Mouse (Mus musculus) common myeloid progenitor, adult 5-6 weeks (primary cell): ENCODE measurements around the gene Cox6b1. TPM values are rescaled to one million over a fixed set of nuclear protein-coding genes. Genes with fewer than 3 reads are reported as not detected.

ENCODE experiments used
- ATAC-seq: replicated peaks from 2 replicates; pipeline ENCODE4 v1.8.0; 2016; ENCODE audit warnings: low read depth, mild to moderate bottlenecking, moderate TSS enrichment, inconsistent platforms; ENCODE audit not compliant: poor library complexity, severe bottlenecking
- total RNA-seq: library from RNA; stranded (forward); fragments of 200-1000, 187-1606 nt; gene quantifications from 2 replicates; pipeline ENCODE4 v1.2.3, GENCODE M21; 2017

Cox6b1 gene
- total RNA-seq, 1 experiment from 2014 or later = 396 TPM

GRCm38 (mm10) chr7:30588676-30589434, 37.1 kb downstream of the Cox6b1 start, which contains the start of gene Kmt2b:
Kmt2b (minus strand) TSS chr7:30588726.
- peak; percentile 78 for ATAC-seq

DNA sequence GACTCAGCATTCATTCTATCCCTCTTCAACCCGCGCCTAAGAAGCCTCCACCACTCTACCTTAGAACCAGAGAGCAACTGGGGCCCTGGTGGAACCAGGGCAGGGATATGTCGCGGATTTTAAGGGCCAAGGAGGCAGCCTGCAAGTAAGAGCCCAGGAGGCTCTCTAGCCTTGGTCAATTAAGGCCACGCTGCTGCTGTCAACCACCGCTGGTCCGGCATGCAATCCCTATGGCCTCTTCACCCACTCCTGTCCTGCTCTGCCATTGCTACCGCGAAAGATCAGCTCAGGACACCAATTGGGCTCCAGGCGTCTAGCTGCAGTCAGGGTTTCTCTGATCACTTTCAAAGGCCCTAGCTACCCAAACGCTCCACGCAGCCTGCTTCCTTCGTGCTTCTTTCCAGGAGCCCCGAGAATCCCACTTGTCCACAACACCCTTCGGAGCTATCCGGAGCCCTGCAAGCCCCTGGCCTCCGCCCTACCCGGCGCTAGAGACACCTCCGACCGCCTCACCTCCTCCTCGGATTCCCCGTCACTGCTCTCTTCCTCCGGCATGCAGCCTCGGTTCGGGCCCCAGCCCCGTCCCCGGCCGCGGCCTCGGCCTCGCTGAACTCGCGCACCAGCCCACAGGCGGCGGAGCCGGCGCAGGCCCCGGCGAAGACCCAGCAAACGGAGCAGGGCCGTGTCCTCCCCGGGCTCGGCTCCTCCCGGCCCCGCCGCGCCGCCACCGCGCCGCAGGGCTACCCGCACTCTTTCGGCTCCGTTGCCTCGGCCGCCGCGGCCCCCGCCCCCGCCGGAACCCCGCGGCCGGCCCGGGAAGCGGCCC, 37.9 kb downstream of the Cox6b1 start:
- no peak for ATAC-seq

DNA sequence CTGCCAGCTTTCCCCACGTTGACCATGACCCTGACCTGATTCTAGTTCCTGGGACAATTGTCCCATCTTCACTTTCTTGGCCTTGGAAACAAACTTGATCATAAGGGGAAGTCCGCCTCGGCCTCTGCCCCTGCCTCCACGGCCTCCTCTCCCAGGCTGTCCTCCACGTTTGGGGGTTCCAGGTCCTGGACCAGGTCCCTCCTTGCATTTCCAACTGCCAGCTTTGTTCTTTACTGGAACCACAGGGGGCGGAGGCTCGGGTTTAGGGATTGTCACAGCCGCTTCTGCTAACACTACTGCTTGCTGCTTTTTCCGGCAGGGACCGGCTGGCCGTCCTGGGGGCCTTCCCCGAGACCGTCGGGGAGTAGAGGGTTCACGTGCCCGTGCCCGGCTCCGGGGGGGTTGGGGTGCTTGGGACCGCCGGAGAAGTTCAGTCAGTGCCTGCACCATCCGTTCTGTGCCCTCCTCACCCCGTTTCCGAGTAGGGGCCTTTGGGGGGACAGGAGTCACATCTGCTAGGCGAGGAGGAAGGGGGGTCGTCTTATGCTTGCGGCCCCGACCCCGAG, 39.4 kb downstream of the Cox6b1 start:
- no peak for ATAC-seq

DNA sequence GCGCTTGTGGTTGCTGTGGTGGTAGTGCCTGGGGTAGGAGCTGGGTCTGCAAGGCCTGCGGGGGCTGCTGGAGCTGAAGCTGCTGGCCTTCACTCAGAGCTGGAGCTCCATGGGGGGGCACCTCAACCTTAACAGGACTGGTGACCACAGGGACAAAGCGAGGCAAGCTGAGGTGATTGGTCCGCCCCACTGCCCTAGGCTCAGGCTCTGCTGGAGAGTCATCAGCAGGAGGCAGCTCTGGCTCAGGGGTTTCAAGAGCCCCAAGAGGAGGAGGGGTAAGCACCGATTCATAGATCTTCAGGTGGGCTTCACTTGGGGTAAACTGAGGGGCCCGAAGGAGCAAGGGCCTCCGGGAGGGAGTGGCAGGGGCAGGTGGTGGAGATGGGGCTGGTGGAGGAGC, 40.8 kb downstream of the Cox6b1 start:
- no peak for ATAC-seq

DNA sequence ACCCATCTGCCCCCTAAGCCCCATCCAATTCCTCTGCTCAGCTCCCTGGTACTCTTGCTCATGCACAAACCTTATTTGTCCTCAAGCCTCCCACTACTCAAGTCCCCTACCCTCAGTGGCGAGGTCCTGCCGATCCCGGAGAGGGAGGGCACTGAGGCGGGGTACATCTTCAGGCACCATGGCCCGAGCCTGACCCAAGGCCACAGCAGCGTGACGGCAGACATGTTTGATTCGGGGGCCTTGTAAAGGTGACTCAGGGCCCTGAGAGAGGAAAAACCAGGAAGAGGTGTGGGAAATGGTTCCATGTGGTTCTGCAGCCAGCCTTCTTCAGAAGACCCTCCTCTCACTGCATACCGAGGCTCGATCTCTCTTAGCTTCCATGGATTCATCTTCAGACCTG, 41.6 kb downstream of the Cox6b1 start:
- ATAC-seq = no peak

GRCm38 (mm10) chr7:30581547-30581946, 44.4 kb downstream of the Cox6b1 start:
- ATAC-seq = no peak

DNA sequence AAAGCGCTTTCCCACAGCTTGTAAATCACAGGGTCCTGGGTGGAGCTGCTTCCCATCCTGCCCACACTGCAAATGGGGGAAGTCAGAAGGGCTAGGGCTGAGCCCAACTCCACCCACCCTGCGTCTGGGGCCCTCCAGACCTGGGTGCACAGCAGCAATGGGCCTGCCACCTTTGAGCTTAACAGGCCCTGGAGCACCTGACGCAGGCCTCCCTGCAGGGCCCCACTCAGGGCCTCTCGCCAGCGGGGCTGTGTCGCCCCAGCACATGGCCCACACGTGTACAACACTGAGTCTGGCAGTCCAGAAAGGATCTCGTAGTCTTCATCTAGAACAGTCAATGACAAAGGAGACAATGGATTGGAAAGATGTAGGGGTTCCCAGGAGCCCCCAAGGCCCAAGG, 46.0 kb downstream of the Cox6b1 start:
- ATAC-seq = no peak

- peak; percentile 65; the same call in 1 of the 2 replicates for ATAC-seq
These were observed 53.0 kb downstream of the Cox6b1 start for GRCm38 (mm10) chr7:30572969-30573368.

- ATAC-seq = no peak
These were observed 53.6 kb downstream of the Cox6b1 start for GRCm38 (mm10) chr7:30572389-30572788.

GRCm38 (mm10) chr7:30567555-30567954, 58.4 kb downstream of the Cox6b1 start:
- ATAC-seq = no peak

Other genes with a start within 250 kb of the Cox6b1 start
- gene Tyrobp, start 212.4 kb downstream of the Cox6b1 start, total RNA-seq = 94.7 and 118 TPM in 2 replicates
- 9.4 and 11.9 TPM in 2 replicates for gene Hcst, start 206.3 kb downstream of the Cox6b1 start, total RNA-seq
- gene Nfkbid, start 204.4 kb downstream of the Cox6b1 start, total RNA-seq = 9.0 and 13.0 TPM in 2 replicates
- gene Aplp1, start 180.6 kb downstream of the Cox6b1 start, total RNA-seq = not detected in 2 replicates
- not detected in 2 replicates for gene Kirrel2, start 168.5 kb downstream of the Cox6b1 start, total RNA-seq
- gene Nphs1, start 167.8 kb downstream of the Cox6b1 start, total RNA-seq = 0.19 and 1.8 TPM in 2 replicates
- not detected in 2 replicates for gene Prodh2, start 132.5 kb downstream of the Cox6b1 start, total RNA-seq
- gene Arhgap33, start 91.1 kb downstream of the Cox6b1 start, total RNA-seq = 5.2 and 9.1 TPM in 2 replicates
- 3.2 and 4.2 TPM in 2 replicates for gene Hspb6, start 74.0 kb downstream of the Cox6b1 start, total RNA-seq
- 4.7 TPM in 2 replicates for gene Proser3, start 73.9 kb downstream of the Cox6b1 start, total RNA-seq
- 20.8 and 21.2 TPM in 2 replicates for gene Lin37, start 66.3 kb downstream of the Cox6b1 start, total RNA-seq
- 58.2 and 68.5 TPM in 2 replicates for gene U2af1l4, start 62.9 kb downstream of the Cox6b1 start, total RNA-seq
- gene Gm49396, start 62.8 kb downstream of the Cox6b1 start, total RNA-seq = 3.7 and 5.4 TPM in 2 replicates
- 117 and 174 TPM in 2 replicates for gene Psenen, start 62.5 kb downstream of the Cox6b1 start, total RNA-seq
- 1.8 TPM in 1 of 2 replicates, not detected in the other for gene Igflr1, start 60.7 kb downstream of the Cox6b1 start, total RNA-seq
- 8.9 and 24.9 TPM in 2 replicates for gene Kmt2b, start 37.4 kb downstream of the Cox6b1 start, total RNA-seq
- gene Zbtb32, start 27.2 kb downstream of the Cox6b1 start, total RNA-seq = 0.32 TPM in 1 of 2 replicates, not detected in the other
- gene Upk1a, start 13.3 kb downstream of the Cox6b1 start, total RNA-seq = not detected in 2 replicates
- gene Etv2, start 9.7 kb upstream of the Cox6b1 start, total RNA-seq = not detected in 2 replicates
- gene Rbm42, start 24.2 kb upstream of the Cox6b1 start, total RNA-seq = 39.4 and 47.8 TPM in 2 replicates
- 17.2 and 27.1 TPM in 2 replicates for gene Haus5, start 38.8 kb upstream of the Cox6b1 start, total RNA-seq
- gene Pmis2, start 45.5 kb upstream of the Cox6b1 start, total RNA-seq = not detected in 2 replicates
- gene 2200002J24Rik, start 72.8 kb upstream of the Cox6b1 start, total RNA-seq = not detected in 2 replicates
- 1.1 and 1.8 TPM in 2 replicates for gene Atp4a, start 86.1 kb upstream of the Cox6b1 start, total RNA-seq
- 51.1 and 61.8 TPM in 2 replicates for gene Tmem147, start 103.4 kb upstream of the Cox6b1 start, total RNA-seq
- not detected in 2 replicates for gene Gapdhs, start 117.5 kb upstream of the Cox6b1 start, total RNA-seq
- 0.78 TPM in 1 of 2 replicates, not detected in the other for gene Sbsn, start 125.3 kb upstream of the Cox6b1 start, total RNA-seq
- 4.2 TPM in 1 of 2 replicates, not detected in the other for gene Dmkn, start 137.6 kb upstream of the Cox6b1 start, total RNA-seq
- not detected in 2 replicates for gene Krtdap, start 161.7 kb upstream of the Cox6b1 start, total RNA-seq
- gene Ffar2, start 197.6 kb upstream of the Cox6b1 start, total RNA-seq = 20.3 and 28.0 TPM in 2 replicates
- gene Ffar3, start 230.0 kb upstream of the Cox6b1 start, total RNA-seq = not detected in 2 replicates
- not detected in 2 replicates for gene Ffar1, start 235.4 kb upstream of the Cox6b1 start, total RNA-seq